Mouse (Mus musculus) cortical plate, adult 2 months (tissue): Measurements from ENCODE around the gene Brk1.

ENCODE experiments used
- CTCF ChIP-seq: fragments of 200-500 bp; IDR thresholded peaks from 2 replicates; pipeline ENCODE4 v1.5.1; 2011; ENCODE audit warnings: mild to moderate bottlenecking, control low read depth, low read length; ENCODE audit not compliant: insufficient read depth; ENCODE audit errors: extremely low read depth
- POLR2A ChIP-seq: fragments of 200-500 bp; IDR thresholded peaks from 2 replicates; pipeline ENCODE4 v1.6.1; 2011; ENCODE audit warnings: mild to moderate bottlenecking, low read length, control low read depth; ENCODE audit not compliant: insufficient read depth; ENCODE audit errors: extremely low read depth

DNA sequence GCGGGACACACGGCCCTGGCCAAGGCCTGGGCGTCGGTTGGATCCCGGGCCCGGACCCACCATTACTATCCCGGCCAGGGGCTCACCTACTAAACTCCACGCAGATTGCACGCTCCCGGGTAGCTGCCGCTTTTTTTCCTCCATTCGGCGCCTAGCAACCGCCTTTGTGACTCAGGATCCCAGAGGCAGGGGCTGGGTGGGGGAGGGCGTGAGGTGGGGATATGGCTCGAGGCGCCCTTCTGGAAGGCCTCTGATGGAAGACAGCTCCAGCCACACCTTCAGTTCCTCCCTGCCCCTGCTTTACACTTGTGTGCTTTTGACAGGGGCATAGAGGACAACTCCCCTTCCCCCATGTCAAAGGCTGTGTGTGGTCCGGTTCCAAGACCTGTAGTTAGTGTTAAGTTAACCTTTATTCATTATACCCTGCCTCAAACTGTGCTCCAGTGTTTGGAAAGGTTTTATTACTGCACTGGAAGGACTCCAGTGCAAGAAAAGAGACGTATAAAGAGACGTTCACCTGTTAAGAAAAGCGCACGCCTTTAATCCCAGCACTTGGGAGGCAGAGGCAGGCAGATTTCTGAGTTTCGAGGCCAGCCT is 3.9 kb upstream of the Brk1 start, which contains the start of gene Fancd2os:
- TF ChIP-seq CTCF (no peak), POLR2A (no peak)
